Mouse (Mus musculus): ENCODE results near the gene Ocln.
"Not testable (repeated sequence)": the region's sequence is repeated elsewhere in the genome, so short reads cannot be mapped to it uniquely, and the experiment has no call there.

Ocln gene

GRCm38 (mm10) chr13:100492061-100492787 lies 60.3 kb downstream of the Ocln start, which contains the start of gene Gtf2h2:
Gene Gtf2h2, minus strand, starts transcription at chr13:100492579.
- DNase-seq (ENCODE audit: low spot score) = peak; percentile 93

- DNase-seq (ENCODE audit: low spot score) = no peak
These were observed 60.9 kb downstream of the Ocln start for GRCm38 (mm10) chr13:100491623-100492022.

- no peak for DNase-seq (ENCODE audit: low spot score)
These were observed 62.1 kb downstream of the Ocln start for GRCm38 (mm10) chr13:100490424-100490823.

DNA sequence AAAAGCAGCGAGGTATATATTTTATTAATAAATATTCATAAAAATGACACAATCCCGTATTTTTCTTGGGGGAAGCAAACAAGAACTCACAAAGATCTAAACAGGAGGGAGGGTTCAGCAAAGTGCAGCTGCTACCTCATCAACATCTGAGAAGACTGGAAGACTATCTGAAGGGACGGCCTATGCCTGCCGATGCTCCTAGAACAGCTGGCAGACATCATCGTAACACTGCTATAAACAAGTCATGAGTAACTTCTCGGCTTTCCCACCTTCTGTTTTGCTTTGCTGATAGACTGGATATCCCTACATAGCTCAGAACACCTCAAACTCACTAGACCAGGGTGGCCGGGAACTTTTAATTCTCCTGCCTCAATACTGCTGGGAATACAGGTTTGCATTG lies 68.9 kb downstream of the Ocln start:
- no peak for DNase-seq (ENCODE audit: low spot score)

- DNase-seq (ENCODE audit: low spot score) = no peak
These were observed 88.8 kb downstream of the Ocln start for GRCm38 (mm10) chr13:100463527-100464222.

GRCm38 (mm10) chr13:100461336-100461735 lies 91.2 kb downstream of the Ocln start:
- DNase-seq (ENCODE audit: low spot score) = no peak

DNA sequence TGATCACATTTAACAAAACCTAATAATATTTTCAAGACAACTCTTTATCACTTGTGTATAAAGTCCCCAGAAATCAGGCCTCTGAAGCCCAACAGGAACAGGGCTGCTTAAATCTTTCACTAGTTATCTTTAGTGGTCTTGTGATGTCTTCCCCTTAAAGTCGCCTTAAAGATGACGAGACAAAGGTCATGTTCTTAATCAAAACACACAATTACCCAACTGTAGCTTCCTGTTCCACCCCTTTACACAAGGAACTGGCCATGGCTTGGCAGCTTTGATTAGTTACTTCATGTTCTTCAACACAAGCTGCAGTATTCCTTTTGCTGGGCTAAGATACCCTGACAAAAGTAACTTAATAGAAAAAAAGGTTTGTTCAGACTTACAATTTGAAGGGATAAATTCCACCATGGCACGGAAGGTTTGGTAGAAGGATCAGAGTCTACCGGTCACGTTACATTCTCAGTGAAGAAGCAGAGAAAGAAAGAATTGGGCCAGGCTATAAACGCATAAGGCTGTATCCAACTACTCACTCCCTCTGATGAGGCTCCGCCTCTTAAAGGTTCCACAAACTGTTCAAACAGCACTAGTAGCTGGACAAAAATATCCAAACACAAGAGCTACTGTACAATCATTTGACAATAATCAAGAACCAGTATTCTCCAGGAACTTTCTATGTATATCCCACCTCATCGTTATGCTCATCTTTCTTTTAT lies 99.9 kb downstream of the Ocln start, which contains the start of gene Naip1:
Naip1 (minus strand) TSS at position 455 of the 713 bp plus-strand sequence.
- not testable (repeated sequence) for DNase-seq (ENCODE audit: low spot score)

DNA sequence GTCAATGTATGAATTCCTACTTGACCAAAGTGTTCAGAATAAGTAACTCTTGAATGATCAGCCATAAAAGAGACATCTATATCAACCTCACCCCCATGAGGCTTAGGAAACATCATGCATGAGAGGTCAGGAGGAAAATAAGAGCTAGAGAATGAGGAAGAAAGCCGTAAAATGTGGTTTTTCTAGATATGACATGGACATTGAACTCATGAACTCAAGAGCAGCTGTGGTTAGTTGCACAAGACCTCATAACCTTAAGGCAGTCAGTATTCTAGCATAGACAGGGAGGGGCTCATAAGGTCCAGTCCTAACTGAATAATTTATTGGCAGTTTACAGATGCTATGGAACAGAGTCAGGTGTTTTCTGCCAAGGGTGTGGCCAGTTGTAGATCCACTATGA lies 103.0 kb downstream of the Ocln start:
- no peak for DNase-seq (ENCODE audit: low spot score)

Data from testis, postnatal 10 days (tissue).